Mouse (Mus musculus) limb, embryonic 11.5 days (tissue): Measurements from ENCODE around the gene Smpd1. TPM values are rescaled to one million over a fixed set of nuclear protein-coding genes. Genes with fewer than 3 reads are reported as not detected.

Experiments
- ATAC-seq: fragments of 200-750 bp; cut with Nextera tagmentation; 2 replicates; pipeline ENCODE4 v1.8.0; 2017; ENCODE audit warnings: low read depth; ENCODE audit not compliant: insufficient number of reproducible peaks, low FRiP score, low TSS enrichment
- DNase-seq: peaks from one replicate; pipeline ENCODE4 v3.0.0-alpha.2; 2015; ENCODE audit warnings: low spot score
- H3K27ac ChIP-seq: fragments of 300-500 bp; sonication (generic); replicated peaks from 2 replicates; pipeline ENCODE4 v1.5.1; 2014; ENCODE audit warnings: low read depth, mild to moderate bottlenecking, low read length
- H3K27me3 ChIP-seq: fragments of 300-500 bp; sonication (generic); 2 replicates; pipeline ENCODE4 v1.6.1; 2014; ENCODE audit warnings: mild to moderate bottlenecking, low read length, mixed read lengths; ENCODE audit not compliant: control insufficient read depth, insufficient read depth
- H3K36me3 ChIP-seq: fragments of 300-500 bp; sonication (generic); 2 replicates; pipeline ENCODE4 v1.6.1; 2014; ENCODE audit warnings: mild to moderate bottlenecking, low read length, moderate library complexity, mixed read lengths; ENCODE audit not compliant: control insufficient read depth, insufficient read depth
- H3K4me1 ChIP-seq: fragments of 300-500 bp; sonication (generic); 2 replicates; pipeline ENCODE4 v1.6.1; 2014; ENCODE audit warnings: low read length, mixed read lengths; ENCODE audit not compliant: control insufficient read depth, insufficient read depth
- H3K4me2 ChIP-seq: fragments of 300-500 bp; sonication (generic); 2 replicates; pipeline ENCODE4 v1.6.1; 2014; ENCODE audit warnings: low read depth, mild to moderate bottlenecking, moderate library complexity; ENCODE audit not compliant: severe bottlenecking
- H3K4me3 ChIP-seq: fragments of 300-500 bp; sonication (generic); 2 replicates; pipeline ENCODE4 v1.5.1; 2014; ENCODE audit warnings: low read depth, low read length
- H3K9ac ChIP-seq: fragments of 300-500 bp; sonication (generic); 2 replicates; pipeline ENCODE4 v1.6.1; 2014; ENCODE audit warnings: mild to moderate bottlenecking, low read length
- H3K9me3 ChIP-seq: fragments of 300-500 bp; sonication (generic); 2 replicates; pipeline ENCODE4 v1.6.1; 2016; ENCODE audit warnings: low read length; ENCODE audit not compliant: control insufficient read depth
- WGBS: fragments of 180-500 bp; shearing (Covaris S2); extraction: QIAGEN DNeasy Blood & Tissue Kit; methylation state at CpG from one replicate; pipeline ENCODE4 v1.1.7; 2014; 5-methylcytosine and 5-hydroxymethylcytosine counted together
- polyA plus RNA-seq: library from polyadenylated mRNA; unstranded; fragments of >200 nt; fragmentation: Nextera tagmentation; extraction: Ambion mirVana; gene quantifications from 2 replicates; pipeline ENCODE4 v1.2.1, GENCODE M21; 2014

The Smpd1 gene
- polyA plus RNA-seq, 1 experiment from 2014 or later, result 31.6 TPM

DNA sequence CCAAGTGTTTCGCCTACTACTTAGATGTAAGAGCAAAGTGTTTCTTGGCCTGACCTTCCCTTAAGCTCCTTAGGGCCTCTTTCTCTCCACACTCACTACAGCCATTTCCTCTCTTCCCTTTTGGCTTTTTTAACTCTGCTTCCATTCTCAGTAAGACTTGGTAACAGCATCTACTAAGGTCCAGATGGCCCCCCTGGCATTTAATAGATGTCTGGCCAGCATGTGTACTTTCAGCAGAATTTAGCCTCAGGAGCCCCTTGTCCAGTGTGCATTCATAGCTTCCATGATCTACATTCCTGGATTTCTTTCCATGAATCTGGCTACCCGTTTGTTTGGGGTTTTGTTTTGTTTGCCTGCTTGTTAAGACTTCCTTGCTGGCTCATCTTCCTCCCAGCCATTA is 24.3 kb downstream of the Smpd1 start:
- H3K9ac ChIP-seq, result no peak overlapping the region
- H3K4me2 ChIP-seq, result no peak overlapping the region
- DNase-seq (no peak), ATAC-seq (no peak)
- 0 out of 2 replicates have a peak, but pooled peaks cover 9% of the 10 kb centered on the region for H3K4me1 ChIP-seq
- H3K27me3 ChIP-seq, result no peaks in the 10 kb centered on the region
- H3K9me3 ChIP-seq, result no peaks in the 10 kb centered on the region
- 77% methylated on average over 2 of the region's 2 CpGs for WGBS
- no peak overlapping the region for H3K4me3 ChIP-seq
- H3K36me3 ChIP-seq, result peaks cover 3% of the 10 kb centered on the region; the same call in 1 of the 2 replicates
- no peak overlapping the region for H3K27ac ChIP-seq

DNA sequence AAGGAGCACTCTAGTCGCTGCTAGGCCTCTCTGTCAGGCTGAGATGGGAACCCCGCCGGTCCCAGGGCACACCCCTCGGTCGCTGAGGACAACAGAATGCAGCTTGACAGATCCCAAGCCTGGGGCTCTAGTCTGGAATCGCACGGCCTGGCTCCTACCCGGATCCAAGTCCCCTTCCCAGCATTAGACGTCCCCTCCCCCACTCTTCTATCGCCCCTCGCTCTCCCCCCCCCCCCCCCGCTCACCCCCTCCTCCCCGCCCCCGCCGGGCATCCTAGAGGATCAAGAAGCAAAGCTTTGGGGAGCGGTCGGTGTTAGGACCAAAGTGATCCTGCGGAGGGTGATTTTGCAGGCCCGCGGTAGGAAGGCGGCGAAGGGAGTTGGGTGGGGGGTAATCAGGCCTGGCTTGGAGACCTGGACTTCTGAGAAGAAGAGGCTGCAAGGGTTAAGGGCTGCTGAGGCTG is 26.5 kb downstream of the Smpd1 start:
- H3K4me1 ChIP-seq, result 0 out of 2 replicates have a peak, but pooled peaks cover 9% of the 10 kb centered on the region
- under 1% methylated on average over 14 of the region's 22 CpGs for WGBS
- peak overlapping the region; percentile 73 for H3K4me2 ChIP-seq
- peak overlapping the region; percentile 86 for H3K9ac ChIP-seq
- DNase-seq (peak; percentile 47), ATAC-seq (peak; percentile 66)
- H3K27me3 ChIP-seq, result no peaks in the 10 kb centered on the region
- peak overlapping the region; percentile 82 for H3K4me3 ChIP-seq
- H3K36me3 ChIP-seq, result no peaks in the 10 kb centered on the region
- H3K27ac ChIP-seq, result peak overlapping the region; percentile 47; the same call in 1 of the 2 replicates
- H3K9me3 ChIP-seq, result no peaks in the 10 kb centered on the region

DNA sequence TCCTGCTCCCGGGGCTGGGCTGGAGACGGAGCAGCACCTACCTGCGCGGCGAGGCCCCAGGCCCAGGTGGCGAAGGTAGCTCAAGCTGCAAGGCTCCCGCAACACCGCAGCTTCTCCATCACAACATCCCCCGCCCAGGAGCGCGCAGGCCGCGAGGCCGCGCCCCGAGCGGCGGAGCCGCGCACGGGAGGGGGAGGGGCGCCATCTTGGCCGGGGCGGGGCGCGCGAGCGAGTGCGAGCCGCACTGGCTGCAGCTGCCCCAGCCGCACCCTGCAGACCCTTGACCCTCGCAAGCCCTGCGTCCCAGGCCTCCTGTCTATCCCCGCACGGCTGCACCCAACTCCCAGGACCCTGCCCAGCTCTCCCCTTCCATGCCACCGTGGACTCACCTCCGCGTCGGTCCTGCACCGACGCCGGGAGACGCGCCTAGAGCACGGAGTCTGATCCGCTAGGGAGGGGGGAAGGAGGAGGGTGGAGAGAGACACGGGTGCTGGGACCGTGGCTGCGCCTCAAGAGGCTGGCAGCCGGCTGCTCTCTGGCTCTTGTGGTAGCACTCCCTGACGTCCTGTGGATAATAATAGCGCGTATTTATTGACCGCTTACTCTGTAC is 27.0 kb downstream of the Smpd1 start, which contains the start of gene Apbb1:
TSS of gene Apbb1 (minus strand) at position 560 of the 610 bp plus-strand sequence.
- Histone ChIP-seq H3K9ac (peak within 1 kb of the TSS; percentile 86), H3K9me3 (no peaks in the 10 kb centered on the region), H3K4me2 (peak within 1 kb of the TSS; percentile 73), H3K36me3 (no peaks in the 10 kb centered on the region), H3K27me3 (no peaks in the 10 kb centered on the region), H3K27ac (peak within 1 kb of the TSS; percentile 47; the same call in 1 of the 2 replicates), H3K4me1 (0 out of 2 replicates have a peak, but pooled peaks cover 9% of the 10 kb centered on the region), H3K4me3 (peak within 1 kb of the TSS; percentile 82)
- WGBS, result 0% methylated on average over 44 of the region's 54 CpGs
- ATAC-seq (peak; percentile 92), DNase-seq (peak; percentile 89)

DNA sequence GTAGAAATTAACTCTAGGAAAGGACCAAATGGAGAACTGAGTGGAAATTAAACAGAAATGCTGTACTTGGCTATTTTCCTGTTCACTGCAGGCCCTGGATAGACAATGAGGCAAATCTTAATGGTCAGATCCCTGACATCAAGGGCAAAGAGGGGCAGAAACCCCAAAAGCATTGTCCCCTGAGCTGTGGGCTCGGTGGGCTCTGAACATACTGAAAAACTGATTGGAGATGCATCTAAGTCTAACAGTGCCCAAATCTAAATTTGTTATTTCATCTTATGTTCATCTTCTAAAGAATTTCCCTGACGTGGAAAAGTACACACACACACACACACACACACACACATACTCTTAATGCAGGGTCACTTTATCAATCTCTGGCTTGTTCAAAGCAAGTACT is 27.8 kb downstream of the Smpd1 start:
- no peaks in the 10 kb centered on the region for H3K27me3 ChIP-seq
- H3K27ac ChIP-seq, result no peak overlapping the region
- no peak overlapping the region for H3K9ac ChIP-seq
- WGBS, result 81% methylated on average over 2 of the region's 2 CpGs
- no peak overlapping the region for H3K4me3 ChIP-seq
- 0 out of 2 replicates have a peak, but pooled peaks cover 4% of the 10 kb centered on the region for H3K4me1 ChIP-seq
- H3K4me2 ChIP-seq, result peak overlapping the region; percentile 73; the same call in 1 of the 2 replicates
- ATAC-seq (no peak), DNase-seq (no peak)
- no peaks in the 10 kb centered on the region for H3K36me3 ChIP-seq
- H3K9me3 ChIP-seq, result no peaks in the 10 kb centered on the region

DNA sequence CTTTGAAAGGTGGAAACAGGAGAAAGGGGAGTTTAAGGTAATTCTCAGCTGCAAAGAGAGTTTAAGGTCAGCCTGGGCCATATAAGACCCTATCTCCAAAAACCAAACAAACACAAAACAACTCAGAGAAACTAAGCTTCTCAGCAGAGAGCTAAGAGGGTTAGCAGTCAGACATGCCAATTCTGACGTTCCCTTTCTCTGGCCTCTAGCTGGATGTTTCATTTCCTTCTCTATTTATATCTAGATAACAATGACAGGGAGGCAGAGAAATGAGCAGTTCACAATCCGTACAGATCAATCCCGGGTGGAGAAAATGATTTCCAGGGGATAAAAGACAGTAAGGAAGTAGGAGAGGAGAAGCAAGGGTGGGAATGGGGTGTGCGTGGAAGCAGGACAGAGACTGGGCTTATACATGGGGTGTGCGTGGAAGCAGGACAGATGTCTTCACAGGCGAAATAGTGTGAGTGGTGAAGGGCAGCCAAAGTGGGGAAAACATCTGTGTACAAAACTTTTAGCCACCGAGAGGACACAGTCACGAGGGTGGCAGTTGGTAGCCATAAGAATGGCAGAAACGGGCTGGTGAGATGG is 34.3 kb downstream of the Smpd1 start:
- Histone ChIP-seq H3K9me3 (no peaks in the 10 kb centered on the region), H3K27ac (no peak overlapping the region), H3K4me3 (no peak overlapping the region), H3K9ac (no peak overlapping the region), H3K4me1 (no peaks in the 10 kb centered on the region), H3K36me3 (no peaks in the 10 kb centered on the region), H3K27me3 (no peaks in the 10 kb centered on the region), H3K4me2 (no peak overlapping the region)
- ATAC-seq (no peak), DNase-seq (no peak)
- WGBS, result 79% methylated on average over 9 of the region's 9 CpGs

DNA sequence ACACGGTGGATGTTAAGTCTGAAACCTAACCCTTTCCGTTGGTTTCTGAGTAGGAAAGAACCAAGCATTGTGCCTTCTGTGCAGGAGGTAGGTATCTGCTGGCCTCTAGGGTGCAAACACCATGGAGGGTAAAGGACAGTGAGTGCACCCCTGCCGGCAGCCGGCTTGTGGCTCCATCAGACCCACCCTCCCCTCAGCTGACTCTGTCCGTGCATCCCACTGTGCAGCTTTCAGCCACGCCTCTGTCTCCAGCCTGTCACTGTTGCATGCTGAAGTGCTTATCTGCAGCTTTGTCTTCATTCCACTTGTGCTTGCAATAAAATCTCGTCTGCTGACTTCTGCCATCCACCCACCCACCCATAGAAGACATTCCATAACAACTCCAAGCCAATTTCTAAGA is 35.9 kb downstream of the Smpd1 start:
- 43% methylated on average over 7 of the region's 7 CpGs for WGBS
- Histone ChIP-seq H3K4me1 (no peaks in the 10 kb centered on the region), H3K27me3 (no peaks in the 10 kb centered on the region), H3K4me2 (no peak overlapping the region), H3K27ac (no peak overlapping the region), H3K36me3 (no peaks in the 10 kb centered on the region), H3K9ac (no peak overlapping the region), H3K9me3 (no peaks in the 10 kb centered on the region), H3K4me3 (no peak overlapping the region)
- no peak for ATAC-seq
- no peak for DNase-seq

DNA sequence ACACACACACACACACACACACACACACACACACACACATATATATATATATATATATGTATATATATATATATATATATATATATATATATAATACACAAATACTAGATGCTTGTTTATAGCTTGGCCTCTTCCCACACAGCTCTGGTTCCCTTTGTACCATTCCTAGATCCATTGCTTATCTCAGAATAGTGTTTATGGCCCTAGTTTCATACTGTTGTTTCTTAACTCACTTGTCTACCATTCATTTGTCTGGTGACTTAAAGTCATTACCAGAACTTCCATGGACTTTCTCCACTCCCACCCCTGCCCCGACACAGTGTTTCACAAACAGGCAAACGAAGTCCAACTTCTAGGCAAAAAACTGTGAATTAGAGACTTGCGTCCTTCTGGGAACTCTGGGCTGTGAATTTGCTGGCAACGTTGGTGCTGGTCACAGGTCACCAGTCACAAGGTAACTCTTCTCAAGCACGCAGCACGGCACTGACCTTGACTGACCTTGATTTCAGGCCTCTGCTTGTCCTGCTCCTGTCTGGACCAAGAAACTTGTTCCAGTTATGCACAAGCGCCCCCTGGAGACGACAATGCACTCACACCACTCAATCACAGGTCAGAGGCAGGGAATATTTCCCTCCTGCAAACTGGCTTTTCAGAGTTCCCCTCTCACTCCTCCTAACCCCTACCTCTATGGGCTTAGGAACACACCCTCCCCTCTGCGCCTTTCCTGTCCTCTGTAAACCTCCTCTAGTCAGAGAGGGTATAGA is 48.9 kb downstream of the Smpd1 start:
- DNase-seq, result peak; percentile 83
- Histone ChIP-seq H3K9ac (no peak overlapping the region), H3K4me2 (no peak overlapping the region), H3K4me1 (no peaks in the 10 kb centered on the region), H3K27me3 (no peaks in the 10 kb centered on the region), H3K4me3 (no peak overlapping the region), H3K9me3 (peaks cover 4% of the 10 kb centered on the region; the same call in 1 of the 2 replicates), H3K27ac (no peak overlapping the region), H3K36me3 (no peaks in the 10 kb centered on the region)
- 32% methylated on average over 9 of the region's 9 CpGs for WGBS
- peak; percentile 49; the same call in 1 of the 2 replicates for ATAC-seq
